Mouse (Mus musculus) CD4-positive, CD25-positive, alpha-beta regulatory T cell, adult 4 months (primary cell): Measurements from ENCODE around the gene Card9. TPM values are rescaled to one million over a fixed set of nuclear protein-coding genes. Genes with fewer than 3 reads are reported as not detected.

ENCODE experiments used
- polyA plus RNA-seq, 2 experiments: library from polyadenylated mRNA; unstranded; fragments of 100-300 nt; shearing (Covaris generic); gene quantifications; one replicate each; pipeline ENCODE4 v1.2.1; 2017

Card9 gene
- polyA plus RNA-seq, 2 experiments from 2014 or later = 0.65 to 0.85 TPM

Other genes starting within 250 kb of the Card9 start
- under 1 TPM; 0.44 to 0.75 TPM for gene Nacc2, start 237.7 kb downstream of the Card9 start, polyA plus RNA-seq
- not detected for gene Lhx3, start 152.6 kb downstream of the Card9 start, polyA plus RNA-seq
- gene Qsox2, start 123.4 kb downstream of the Card9 start, polyA plus RNA-seq = 1 to 10 TPM; 2.0 to 2.1 TPM
- not detected for gene Ccdc187, start 66.4 kb downstream of the Card9 start, polyA plus RNA-seq
- 1 to 10 TPM; 3.3 to 4.9 TPM for gene Gpsm1, start 45.4 kb downstream of the Card9 start, polyA plus RNA-seq
- 1 to 10 TPM; 6.4 to 7.1 TPM for gene Dnlz, start 8.8 kb downstream of the Card9 start, polyA plus RNA-seq
- gene Snapc4, start 19.7 kb upstream of the Card9 start, polyA plus RNA-seq = 10 to 100 TPM; 25.6 to 56.4 TPM
- 10 to 100 TPM; 38.2 to 38.9 TPM for gene Entr1, start 28.4 kb upstream of the Card9 start, polyA plus RNA-seq
- gene Pmpca, start 28.4 kb upstream of the Card9 start, polyA plus RNA-seq = 100 to 1,000 TPM in 1 of 2 experiments, 10 to 100 TPM in 1; 84.7 to 128 TPM
- gene Inpp5e, start 48.3 kb upstream of the Card9 start, polyA plus RNA-seq = 10 to 100 TPM in 1 of 2 experiments, 1 to 10 TPM in 1; 9.7 to 17.9 TPM
- gene Sec16a, start 84.3 kb upstream of the Card9 start, polyA plus RNA-seq = 10 to 100 TPM; 24.8 to 31.7 TPM
- gene Notch1, start 155.7 kb upstream of the Card9 start, polyA plus RNA-seq = 10 to 100 TPM; 21.9 to 33.0 TPM
- gene Egfl7, start 219.1 kb upstream of the Card9 start, polyA plus RNA-seq = not detected
- gene Gm20532, start 225.7 kb upstream of the Card9 start, polyA plus RNA-seq = not detected
- gene Agpat2, start 243.5 kb upstream of the Card9 start, polyA plus RNA-seq = 1 to 10 TPM; 5.8 to 7.7 TPM